Mouse (Mus musculus): Measurements from ENCODE around the gene Zfp568.
A peak's percentile ranks its signal among the peaks of the same experiment; 100 is the strongest.

The Zfp568 gene

GRCm38 (mm10) chr7:30060341-30060740 is 76.6 kb downstream of the Zfp568 start:
- no peak for DNase-seq

DNA sequence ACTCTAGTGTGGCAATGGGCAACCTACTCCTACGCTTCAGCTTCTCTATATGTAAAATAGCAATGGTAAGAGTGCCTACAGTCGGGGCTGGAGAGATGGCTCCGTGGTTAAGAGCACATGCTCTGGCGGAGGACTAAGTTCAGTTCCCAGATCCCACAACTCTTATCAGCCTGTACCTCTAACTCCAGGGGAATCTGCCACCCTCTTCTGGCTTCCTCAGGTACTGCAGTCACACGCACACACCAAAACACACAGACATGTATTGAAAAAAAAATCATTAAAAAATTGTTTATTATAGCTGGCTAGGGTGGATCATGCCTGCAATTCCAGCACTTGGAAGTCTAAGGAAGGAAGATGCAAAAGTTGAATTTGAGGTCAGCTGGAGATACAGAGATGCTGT is 78.7 kb downstream of the Zfp568 start:
- no peak for DNase-seq

DNA sequence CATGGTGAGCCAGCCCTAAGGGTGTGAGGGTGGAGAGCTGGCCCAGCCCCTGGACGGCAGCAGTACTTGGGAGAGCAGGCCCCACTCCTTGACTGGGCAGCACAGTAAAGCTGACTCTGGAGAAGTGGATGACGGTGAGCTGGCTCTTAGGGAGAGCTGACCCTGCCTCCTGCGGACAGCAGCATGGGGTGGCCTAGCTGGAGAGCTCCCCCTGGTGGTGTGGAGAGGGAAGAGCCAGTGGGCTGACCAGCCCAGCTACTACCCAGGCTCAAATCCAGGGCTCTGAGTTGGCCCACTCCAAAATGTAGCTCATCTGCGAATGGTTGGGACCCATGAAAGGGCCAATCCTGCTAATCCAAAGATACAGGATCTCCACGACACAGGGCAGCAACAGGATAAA is 80.9 kb downstream of the Zfp568 start:
- no peak for DNase-seq

- DNase-seq: peak; percentile 98
Measured at GRCm38 (mm10) chr7:30072146-30073028, 88.6 kb downstream of the Zfp568 start, which contains the start of gene Zfp82. Gene Zfp82 (minus strand): TSS chr7:30072900.
